Mouse (Mus musculus): ENCODE results near the gene Akr1a1. TPM values are rescaled to one million over a fixed set of nuclear protein-coding genes. Genes with fewer than 3 reads are reported as not detected.
"Not testable (repeated sequence)": the region's sequence is repeated elsewhere in the genome, so short reads cannot be mapped to it uniquely, and the experiment has no call there.

Gene Akr1a1
- total RNA-seq, 2 experiments from 2014 or later: 651 to 668 TPM

- intact Hi-C loops (cut with DNase I); DNase-seq: not testable (repeated sequence)
Observed at GRCm38 (mm10) chr4:116659916-116660315, 8.4 kb upstream of the Akr1a1 start.

DNA sequence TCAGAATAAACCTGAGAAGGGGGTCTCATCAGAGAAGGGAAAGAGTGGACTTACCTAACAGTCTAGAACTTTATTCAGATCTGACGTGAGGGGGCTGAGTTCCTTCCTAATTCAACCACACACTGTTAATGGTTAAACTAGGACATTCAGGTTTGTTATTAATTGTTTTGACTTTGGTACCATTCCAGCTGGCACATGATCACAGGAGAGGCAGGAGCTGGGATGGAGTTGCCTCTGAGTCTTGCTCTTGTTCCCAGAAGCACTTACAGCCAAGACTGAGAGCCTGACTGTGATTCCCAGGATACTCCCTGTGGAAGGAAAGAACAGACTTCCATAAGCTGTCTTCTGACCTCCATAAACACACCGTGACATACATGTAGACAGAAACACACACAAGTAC, 8.0 kb upstream of the Akr1a1 start:
- DNase-seq: no peak
- intact Hi-C loops (cut with DNase I): no loop called here

DNA sequence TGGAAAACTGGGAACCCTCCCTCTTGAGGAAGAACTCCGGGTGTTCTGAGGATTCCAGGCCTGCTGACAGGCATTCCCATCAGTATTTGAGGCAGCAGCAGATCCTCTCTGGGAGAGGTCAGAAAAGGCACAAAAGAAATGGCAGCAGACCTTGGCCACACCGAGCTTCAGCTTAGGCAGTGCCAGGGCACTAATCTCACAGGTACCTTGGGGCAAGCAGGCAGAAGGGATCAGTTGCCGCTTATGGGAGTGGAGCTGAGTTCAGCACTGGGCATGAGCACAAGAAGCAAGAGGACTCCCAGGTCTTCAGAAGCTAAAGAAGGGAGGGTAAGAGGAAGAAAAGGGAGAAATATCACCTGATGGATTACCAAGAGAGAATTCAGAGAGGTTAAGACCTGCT, 6.5 kb upstream of the Akr1a1 start:
- intact Hi-C loops (cut with DNase I): no loop called here
- no peak for DNase-seq

GRCm38 (mm10) chr4:116655658-116656057, 4.2 kb upstream of the Akr1a1 start:
- intact Hi-C loops (cut with DNase I): no loop called here
- no peak for DNase-seq

DNA sequence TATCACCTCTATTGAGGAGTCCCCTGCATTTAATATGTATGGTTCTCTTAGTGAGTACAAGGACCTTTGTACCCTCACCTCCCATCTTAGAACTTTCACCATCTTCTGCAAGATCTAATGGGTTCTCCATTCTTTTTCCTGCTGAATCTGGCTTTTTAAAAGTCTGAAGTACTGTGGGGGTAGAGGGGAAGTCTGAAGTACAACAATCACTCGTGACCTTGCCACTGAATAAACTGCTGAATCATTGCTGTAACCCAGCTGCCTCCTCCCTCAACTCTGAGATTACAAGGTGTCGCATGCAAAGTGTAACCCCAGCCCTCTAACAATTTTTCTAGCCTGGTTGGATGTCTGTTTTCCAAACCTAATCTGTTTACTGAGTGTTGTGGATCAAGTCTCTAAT, 3.6 kb upstream of the Akr1a1 start:
- intact Hi-C loops (cut with DNase I): no loop called here
- no peak for DNase-seq

GRCm38 (mm10) chr4:116653228-116653627, 1.7 kb upstream of the Akr1a1 start:
- intact Hi-C loops (cut with DNase I): no loop called here
- no peak for DNase-seq

DNA sequence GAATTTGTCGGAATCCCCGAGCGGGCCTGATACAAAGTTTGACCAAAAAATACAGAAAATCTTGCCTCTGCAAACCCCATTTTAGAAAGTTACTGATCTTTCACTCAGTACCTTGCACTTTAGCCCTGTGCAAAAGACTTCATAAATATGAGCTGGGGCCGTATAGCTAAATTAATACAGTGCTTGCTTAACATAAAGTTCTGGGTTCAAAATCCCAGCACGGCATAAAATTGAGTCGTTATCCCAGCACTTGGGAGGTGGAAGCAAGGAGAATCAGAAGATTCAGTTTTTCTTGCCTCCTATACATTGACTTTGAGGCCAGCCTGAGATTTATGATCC, 286 bp upstream of the Akr1a1 start:
- DNase-seq: no peak
- intact Hi-C loops (cut with DNase I): loop anchor here (2.0 kb wide), 1 partner anchor 25 kb away; the partner anchor contains the start of gene Nasp

DNA sequence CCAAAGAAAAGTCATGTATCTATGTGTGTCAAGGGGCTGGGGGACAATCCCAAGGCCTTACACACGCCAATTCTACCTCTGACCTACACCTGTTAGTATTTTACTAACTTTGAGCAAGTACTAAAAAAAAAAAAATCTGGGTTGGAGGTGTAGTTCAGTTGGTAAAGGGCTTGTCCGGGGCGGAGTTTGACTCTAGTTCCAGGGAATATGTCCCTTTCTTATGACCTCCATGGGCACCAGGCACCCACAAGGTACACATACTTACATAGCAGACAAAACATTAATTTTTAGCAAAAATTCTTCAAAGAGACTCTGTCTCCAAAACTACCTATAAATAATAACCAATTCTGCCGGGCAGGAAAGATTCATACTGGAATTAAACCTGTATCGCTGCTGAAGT, 1.1 kb downstream of the Akr1a1 start:
- DNase-seq: no peak
- intact Hi-C loops (cut with DNase I): loop anchor here (2.0 kb wide), 1 partner anchor 24 kb away; the partner anchor contains the start of gene Nasp

DNA sequence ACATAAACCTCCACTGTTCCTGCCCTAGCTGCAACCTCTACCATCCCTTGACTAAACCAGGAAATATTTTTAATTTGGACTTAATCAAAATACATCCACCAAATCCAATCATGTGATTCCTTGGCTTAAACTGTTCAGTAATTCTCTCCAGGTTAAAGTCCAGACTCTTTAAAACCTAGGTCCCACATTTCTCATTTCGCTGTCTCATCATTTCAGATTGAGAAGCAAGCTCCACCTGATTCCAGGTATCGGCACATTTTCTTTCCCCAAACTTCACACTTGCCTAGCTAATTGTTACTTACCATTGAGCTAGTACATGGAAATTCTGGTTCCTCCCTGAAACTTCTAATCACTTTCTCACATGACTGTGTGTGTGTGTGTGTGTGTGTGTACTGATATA, 2.1 kb downstream of the Akr1a1 start:
- DNase-seq: no peak
- intact Hi-C loops (cut with DNase I): no loop called here

DNA sequence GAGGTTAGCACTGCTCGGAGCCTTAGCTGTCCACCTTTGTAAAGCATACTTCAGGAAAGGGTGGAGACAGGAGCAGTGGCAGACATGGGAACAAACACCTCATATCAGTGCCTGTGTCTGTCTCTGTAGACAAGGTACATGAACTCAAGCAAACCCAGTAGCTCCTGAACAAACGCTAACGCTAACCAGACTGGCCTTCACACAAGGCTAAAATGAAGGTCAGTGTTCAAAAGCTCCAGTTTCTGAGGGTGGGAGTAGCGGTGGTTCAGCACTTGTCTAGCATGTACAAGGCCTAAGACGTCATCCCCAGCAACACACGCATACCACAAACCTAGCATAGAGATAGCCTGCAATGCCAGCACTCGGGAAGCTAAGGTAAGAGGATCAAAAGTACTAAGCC, 5.9 kb downstream of the Akr1a1 start:
- DNase-seq: no peak
- intact Hi-C loops (cut with DNase I): no loop called here

- intact Hi-C loops (cut with DNase I): no loop called here
- DNase-seq: peak; percentile 5
Observed at GRCm38 (mm10) chr4:116644326-116644725, 7.2 kb downstream of the Akr1a1 start.

- no peak for DNase-seq
- intact Hi-C loops (cut with DNase I): no loop called here
Observed at GRCm38 (mm10) chr4:116642071-116642470, 9.4 kb downstream of the Akr1a1 start.

DNA sequence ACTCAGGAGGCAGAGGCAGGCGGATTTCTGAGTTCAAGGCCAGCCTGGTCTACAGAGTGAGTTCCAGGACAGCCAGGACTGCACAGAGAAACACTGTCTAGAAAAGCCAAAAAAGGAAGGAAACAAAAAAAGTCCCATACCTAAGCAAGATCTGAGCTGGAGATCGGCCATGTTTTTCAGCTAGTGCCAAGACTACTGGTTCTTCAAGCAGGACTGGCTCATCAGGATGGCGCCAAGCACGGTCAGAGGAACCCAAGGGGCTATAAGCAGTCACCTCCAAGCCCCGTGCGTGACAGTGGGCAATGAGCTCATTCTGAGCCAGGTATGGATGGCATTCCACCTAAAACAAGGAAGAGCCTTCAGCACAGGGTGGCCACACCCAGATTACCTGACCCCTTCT, 12.7 kb downstream of the Akr1a1 start:
- DNase-seq: no peak
- intact Hi-C loops (cut with DNase I): no loop called here

DNA sequence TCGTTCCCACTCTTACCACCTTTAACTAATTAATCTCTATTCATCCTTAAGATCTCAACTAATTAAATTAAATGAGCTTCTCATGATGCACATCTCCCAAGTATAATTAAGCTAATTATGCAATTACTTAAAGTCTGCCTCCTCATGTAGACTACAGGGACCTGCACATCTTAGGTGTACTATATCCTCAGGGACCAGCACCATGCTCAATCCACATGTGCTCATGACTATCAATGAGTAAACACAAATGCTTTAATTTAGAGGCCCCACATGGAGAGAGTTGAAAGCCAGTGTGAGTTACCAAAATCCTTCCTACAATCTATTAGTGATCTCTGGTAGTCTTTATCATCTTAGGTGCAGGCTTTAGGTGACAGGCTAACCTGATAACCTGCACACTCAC, 16.3 kb downstream of the Akr1a1 start:
- no peak for DNase-seq
- intact Hi-C loops (cut with DNase I): no loop called here

- intact Hi-C loops (cut with DNase I): loop anchor here (2.0 kb wide), 1 partner anchor 23 kb away; the partner anchor contains the start of gene Akr1a1
- peak; percentile 67 for DNase-seq
Observed at GRCm38 (mm10) chr4:116627722-116628662, 23.5 kb downstream of the Akr1a1 start, which contains the start of gene Nasp. Gene Nasp (minus strand): TSS chr4:116627941.

- DNase-seq: peak; percentile 92
- intact Hi-C loops (cut with DNase I): loop anchor here (2.0 kb wide), 1 partner anchor 23 kb away; the partner anchor contains the start of gene Akr1a1
Observed at GRCm38 (mm10) chr4:116627359-116627716, 24.1 kb downstream of the Akr1a1 start.

- intact Hi-C loops (cut with DNase I): loop anchor here (2.0 kb wide), 1 partner anchor 24 kb away; the partner anchor contains the start of gene Akr1a1
Observed at GRCm38 (mm10) chr4:116626658-116627358, 24.7 kb downstream of the Akr1a1 start.

GRCm38 (mm10) chr4:116624831-116625230, 26.6 kb downstream of the Akr1a1 start:
- no peak for DNase-seq
- intact Hi-C loops (cut with DNase I): no loop called here

More at GRCm38 (mm10) chr4:116626658-116627358, 24.7 kb downstream of the Akr1a1 start:
- peak; percentile 94 for DNase-seq

DNA sequence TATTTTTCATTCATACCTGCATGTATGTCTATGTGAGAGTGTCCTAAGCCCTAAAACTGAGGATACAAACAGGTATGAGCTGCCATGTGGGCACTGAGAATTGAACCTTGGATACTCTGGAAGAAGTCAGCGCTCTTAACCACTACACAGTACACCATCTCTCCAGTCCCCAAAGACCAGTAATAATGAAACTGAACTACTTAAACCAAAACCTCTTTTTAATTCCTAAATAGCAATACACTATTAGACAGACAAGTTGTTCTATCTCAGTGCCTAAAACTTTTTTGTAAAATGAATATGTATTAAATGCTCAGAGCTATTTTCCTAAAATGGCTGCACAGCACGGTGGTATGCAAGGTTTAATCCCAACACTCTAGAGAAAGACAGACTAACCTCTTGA, 36.2 kb downstream of the Akr1a1 start:
- DNase-seq: no peak
- intact Hi-C loops (cut with DNase I): no loop called here

DNA sequence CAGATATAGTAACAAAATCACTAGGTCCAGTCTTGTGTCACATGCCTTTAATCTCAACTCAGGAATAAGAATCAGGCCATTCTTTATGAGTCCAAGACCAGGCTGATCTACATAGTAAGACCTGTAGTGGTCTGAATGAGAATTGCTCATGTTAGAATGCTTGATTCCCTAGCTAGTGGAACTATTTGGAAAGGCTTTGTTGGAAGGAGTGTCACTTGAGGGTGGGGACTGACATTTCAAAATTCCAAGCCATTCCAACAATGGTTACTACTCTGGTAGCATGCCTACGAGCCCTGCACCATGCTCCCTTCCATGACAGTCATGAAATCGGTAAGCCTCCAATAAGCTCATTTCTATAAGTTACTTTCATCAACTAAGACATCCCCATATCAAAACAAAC, 38.9 kb downstream of the Akr1a1 start:
- intact Hi-C loops (cut with DNase I): no loop called here
- no peak for DNase-seq
